Mouse (Mus musculus): ENCODE results near the gene Zbtb20.

The Zbtb20 gene

DNA sequence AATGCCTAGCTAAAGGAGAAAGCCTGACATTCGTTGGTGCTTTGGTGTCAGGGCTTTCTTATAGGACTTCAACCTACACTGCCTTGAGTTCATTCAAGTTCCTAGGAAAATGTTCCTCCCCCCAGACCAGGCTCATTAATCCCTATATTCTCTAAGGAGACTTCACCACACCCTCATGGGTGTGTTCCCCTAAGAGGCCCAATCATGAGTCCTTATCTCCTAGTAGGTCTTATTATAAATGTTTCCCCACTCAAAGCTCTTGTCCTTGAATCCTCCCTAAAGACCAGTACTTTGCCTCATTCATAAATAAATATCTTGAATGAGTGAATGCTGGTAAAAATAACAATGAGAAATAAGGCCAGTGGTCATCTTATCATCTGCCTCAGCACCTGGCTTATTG, 772.0 kb downstream of the Zbtb20 start:
- no peak for DNase-seq (ENCODE audit: low spot score in 2 of 2)

DNA sequence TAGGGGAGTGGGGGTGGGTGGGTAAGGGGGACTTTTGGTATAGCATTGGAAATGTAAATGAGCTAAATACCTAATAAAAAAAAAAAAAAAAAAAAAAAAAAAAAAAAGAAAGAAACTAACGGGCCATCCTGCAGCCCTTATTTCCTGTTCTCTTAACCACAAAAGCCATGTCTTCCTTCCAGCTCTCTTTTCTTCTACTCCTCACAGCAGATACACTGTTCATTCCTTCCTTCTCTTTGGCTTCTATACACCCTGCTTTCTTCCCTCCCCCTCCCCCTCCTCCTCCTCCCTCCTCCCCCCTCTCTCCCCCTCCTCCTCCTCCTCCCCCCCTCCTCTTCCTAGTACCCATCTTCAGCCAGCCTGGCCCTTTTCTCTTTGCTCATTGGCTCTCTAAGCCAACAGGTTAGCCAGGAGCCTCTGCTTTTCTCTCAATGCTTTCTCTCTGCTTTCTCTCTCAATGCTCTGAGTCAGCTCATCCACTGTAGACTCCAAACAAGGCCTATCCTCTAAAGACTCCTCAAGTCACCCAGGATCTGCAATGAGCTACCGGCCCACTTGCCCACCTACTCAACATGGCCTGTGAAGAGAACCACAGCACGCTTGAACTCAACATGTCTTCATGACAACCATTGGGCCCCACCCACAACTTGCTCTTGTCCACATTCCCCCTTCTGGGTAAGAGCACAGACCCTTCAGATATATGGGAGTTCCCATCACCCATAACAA, 774.8 kb downstream of the Zbtb20 start:
- no peak for DNase-seq (ENCODE audit: low spot score in 2 of 2)

DNA sequence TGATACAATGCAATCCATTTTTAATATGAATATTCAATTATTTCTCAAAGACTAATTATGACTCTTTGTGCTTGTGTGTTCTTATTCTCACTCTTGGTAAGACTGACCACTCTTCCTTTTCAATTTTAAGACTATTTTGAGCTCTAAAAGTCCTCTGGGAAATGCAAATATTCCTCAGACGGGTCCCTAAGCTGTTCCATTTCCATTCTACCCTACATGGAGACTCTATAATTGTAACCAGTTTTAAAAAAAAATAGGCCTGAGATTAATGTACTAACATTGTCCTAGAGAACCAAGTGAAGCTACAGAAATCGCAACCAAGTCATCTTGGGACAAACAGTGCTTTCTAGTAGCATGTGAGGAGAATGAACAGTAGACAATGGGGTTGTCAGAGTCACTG, 777.6 kb downstream of the Zbtb20 start:
- no peak for DNase-seq (ENCODE audit: low spot score in 2 of 2)

DNA sequence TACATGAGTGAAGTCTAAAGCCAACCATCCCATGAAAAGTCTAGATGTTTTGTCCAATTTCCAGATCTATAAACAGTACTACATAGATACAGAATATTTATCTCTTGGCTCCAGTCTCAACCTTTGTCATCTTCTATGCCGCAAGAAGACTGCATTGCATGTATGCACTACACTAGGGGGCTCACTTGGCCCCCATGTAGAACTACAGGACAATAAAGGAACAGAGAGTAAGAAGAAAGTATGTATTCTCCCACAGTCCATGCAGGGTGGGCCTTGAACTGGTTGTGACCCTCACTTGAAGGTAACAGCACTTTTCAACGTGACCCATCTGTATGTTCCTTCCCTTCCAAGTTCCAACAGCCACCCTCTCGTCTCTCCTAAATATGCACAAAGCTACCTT, 778.6 kb downstream of the Zbtb20 start:
- DNase-seq (ENCODE audit: low spot score in 2 of 2), result no peak

DNA sequence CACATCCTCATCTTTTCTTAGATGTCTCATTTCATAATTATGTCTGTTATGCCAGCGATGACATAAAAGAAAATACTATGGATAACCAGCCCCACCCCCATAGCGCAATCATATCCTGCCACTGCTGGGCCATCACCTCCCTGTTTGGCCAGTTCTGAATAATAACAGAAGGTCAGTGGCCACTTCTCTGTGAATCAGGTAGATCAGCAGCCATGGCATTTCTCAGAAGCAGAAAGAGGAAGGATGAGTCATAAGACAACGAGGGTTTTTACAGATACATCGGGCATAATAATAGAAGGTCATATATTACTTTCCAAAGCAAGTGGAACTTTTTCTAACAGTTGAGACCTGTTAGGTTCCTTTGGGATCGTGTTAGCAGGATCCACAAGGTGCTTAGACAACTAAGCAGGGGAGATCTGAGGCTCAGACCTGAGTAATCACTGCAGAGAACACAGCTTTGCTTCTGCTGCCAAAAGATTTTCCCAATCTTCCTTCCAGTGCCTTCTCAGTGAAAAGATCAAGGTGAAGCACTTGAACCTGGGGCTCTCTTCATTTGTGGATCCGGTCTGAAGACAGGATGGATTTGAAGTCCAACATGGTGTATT, 779.6 kb downstream of the Zbtb20 start:
- no peak for DNase-seq (ENCODE audit: low spot score in 2 of 2)

DNA sequence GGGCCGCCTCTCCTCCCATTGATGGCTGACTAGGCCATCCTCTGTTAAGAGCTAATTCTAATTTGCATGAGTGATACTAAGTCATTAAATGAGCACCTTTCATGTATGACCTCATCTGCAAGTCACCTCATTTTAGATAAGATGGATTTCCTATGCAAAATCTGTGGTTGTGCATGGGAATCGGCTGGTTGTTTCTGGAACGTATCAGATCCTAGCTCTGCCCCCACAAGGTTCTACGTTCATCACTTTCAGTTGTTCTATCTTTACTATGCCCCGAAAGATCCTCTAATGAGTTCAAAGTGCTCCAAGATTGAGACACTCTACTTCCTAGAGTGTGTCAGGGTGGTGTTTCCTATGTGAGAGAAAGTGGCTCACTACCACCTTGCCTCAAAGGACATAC, 785.9 kb downstream of the Zbtb20 start:
- DNase-seq (ENCODE audit: low spot score in 2 of 2), result no peak

DNA sequence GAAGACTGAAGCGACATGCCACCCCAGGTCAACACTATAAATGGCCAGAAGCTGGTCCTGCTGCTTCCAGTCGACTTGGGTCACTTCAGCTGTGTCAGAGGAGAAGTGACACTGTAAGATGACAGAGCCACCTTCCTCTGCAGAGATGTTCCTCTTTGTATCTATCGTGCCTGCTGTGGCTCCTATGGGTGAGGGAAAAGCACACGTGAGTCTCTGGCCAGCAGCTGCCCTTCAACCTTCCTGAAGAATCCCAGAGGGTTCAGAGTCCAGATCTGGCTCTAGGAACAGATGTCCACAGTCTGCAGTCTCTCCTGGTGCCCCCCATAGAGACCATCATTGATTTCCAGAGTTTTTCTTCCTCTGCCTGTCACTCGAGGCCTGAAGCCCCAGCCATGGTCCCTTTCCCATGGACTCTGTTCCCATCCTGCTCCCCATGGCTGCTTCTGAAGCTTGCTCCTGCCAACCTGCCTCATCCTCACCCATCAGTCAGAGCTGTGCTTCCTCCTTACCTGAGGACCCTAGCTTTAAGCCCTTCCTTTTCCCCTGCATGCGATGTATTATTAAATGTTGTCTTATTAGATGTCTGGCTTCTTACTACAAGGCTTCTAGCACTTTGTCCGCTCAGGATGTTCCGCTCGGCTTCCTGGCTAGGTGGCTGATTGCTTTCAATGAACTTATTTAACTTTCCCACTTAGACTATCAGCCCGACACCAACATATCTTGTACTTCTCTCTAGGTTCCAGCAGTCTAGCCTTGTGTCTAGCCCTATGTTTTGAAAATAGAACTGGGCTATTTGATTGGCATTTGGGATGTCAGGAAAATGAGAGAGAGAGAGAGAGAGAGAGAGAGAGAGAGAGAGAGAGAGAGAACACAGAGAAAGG, 786.7 kb downstream of the Zbtb20 start:
- DNase-seq (ENCODE audit: low spot score in 2 of 2), result no peak

DNA sequence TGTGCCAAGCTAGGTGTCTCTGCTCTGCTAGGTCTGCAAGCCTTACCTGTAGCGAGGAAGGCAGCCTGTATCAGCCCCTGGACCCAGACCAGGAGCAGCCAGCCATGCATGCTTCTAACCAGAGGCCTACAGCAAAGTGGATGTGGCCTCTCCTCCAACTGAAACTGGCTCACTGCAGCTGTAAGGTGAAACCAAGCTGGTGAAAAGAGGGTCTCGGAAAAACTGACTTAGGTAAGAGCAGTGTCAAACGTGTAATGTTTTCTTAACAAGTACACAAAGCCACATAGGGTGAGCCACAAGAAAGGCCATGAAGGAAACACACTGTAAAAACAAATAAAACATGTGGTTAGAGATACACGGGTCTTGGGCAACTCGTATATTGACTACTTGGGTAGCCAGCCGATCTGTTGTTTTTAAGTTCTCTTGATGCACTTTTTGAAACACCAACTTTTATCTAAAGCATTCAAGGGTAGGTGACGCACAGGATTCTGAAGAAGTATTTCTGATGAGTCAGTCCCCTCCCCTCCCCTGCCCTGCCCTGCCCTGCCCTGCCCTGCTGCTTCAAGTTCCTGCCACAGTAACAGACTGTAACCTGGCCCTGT, 788.4 kb downstream of the Zbtb20 start, which contains the start of gene Tigit:
TSS of gene Tigit (minus strand) at position 169 of the 602 bp plus-strand sequence.
- no peak for DNase-seq (ENCODE audit: low spot score in 2 of 2)

DNA sequence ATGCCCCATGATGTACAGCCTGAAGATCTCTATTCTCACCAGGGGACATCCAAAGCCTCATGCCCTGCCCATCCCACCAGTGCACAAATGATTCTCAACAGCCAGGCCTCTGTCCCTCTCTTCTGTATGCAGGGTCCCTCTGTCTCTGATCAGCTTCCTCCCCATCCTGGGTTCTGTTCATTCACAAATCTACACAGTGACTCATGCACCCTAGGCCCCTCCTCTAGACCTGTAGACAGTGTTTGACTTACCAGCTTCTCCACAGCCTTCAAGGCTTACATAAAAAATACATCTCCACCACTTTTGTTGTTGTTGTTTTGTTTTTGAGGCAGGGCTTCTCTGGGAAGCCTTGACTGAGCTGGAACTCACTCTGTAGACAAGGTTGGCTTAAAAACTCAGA, 789.2 kb downstream of the Zbtb20 start:
- no peak for DNase-seq (ENCODE audit: low spot score in 2 of 2)

DNA sequence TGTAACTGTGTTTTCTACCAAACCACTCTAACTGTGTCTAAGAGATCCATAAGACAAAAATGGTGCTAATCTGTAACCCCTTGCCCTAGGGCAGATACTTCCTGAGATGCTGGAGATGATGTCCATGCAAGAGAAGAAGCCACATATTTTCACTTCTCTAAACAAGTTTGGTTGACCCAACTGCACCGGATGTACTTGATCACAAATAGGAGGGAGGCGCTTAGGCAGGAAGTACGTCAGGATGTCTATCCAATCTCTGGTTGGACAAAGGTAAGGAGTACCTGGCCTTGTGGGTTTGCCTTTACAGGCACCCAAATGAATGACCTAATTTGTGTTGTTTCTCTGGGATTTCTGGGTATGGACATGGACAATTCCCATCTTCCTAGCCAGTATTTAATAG, 792.6 kb downstream of the Zbtb20 start:
- no peak for DNase-seq (ENCODE audit: low spot score in 2 of 2)

DNA sequence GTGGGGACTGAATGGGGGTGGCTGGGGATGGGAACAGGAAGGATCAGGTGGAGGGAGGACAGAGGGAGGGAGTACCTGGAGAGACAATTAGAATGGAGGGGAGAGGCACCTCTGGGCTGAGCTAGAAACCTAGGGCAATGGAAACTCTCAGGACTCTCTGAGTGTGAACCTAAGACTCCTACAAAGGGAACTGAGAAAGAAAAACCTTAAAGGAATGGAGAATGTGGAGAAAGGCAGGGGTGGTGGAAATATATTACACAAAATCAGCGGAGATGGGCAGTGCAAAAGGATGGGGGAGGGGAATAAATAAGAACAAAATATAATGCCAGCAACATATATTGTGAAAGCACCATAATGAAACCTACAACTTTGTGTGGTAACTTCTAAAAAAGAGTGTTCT, 796.3 kb downstream of the Zbtb20 start:
- no peak for DNase-seq (ENCODE audit: low spot score in 2 of 2)

DNA sequence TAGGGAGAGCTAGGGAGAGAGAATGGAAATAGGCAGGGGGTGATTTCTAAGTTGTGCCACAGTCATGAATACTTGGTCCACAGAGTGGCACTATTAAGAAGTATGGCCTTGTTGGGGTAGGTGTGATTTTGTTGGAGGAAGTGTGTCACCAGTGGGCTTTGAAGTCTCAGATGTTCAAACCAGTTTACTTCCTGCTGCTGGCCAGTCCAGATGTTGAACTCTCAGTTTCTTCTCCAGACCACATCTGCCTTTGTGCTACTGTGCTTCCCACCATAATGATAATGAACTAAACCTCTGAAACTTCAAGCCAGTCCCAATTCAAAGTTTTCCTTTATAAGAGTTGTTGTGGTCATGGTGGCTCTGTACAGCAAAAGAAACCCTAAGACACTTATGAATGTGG, 797.0 kb downstream of the Zbtb20 start:
- no peak for DNase-seq (ENCODE audit: low spot score in 2 of 2)

DNA sequence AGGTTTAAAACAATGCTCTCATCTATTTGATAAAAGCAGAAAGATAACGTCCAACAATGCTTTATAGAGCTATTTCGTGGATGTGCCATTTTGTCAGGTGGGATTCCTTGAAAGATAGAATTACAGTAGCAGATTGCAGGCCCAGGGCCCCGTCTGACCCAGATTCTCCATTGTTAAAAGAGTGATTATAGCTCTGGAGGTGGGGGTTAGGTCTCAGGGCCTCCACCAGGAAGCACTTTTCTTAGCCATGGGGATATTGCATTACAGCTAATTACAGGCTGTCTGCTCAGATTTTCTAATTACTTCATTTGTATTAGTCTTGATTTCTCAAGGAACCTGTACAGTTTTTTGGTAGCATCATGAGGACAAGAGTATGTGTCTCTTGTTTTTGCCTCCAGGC, 798.7 kb downstream of the Zbtb20 start:
- DNase-seq (ENCODE audit: low spot score in 2 of 2), result no peak

DNA sequence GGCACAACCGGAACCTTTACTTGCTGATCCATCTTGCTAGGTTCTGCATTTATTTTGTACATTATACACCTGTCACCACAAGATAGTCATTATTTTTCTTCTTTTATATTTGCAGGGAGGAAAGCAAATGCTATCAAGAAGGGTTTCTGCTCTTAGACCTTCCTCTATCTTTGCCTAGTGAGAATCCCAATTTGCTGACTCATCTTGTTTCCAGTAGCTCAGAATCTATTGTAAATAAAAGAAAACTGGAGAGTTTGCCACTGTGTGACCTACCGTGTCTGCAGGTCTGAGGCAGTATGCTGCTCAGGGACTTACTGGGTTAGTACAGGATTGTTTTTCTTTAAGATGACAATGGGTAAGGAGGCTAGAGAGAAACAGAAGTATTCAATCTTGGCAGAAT, 812.3 kb downstream of the Zbtb20 start:
- no peak for DNase-seq (ENCODE audit: low spot score in 2 of 2)

DNA sequence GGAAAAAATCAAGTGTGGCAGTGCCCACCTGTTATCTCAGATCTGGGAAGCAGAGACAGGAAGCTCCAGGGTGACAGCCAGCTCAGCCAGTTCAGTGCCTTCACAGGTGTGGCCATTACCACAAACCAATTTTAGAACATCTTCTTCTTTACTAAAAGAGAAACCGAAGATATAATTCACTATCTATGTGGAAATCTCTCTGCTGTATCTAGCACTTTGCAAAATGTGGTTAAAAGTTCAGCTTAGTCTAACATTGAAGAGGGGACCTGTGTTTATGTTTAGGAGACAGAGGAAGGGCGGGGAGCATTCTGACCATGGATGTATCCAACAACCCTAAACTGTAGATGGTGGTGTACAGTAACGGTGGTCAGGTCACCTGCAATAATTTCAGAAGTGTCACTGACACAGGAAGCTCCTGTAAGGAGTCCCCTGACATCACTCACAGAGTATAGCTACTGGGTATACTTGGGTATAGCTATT, 814.6 kb downstream of the Zbtb20 start:
- no peak for DNase-seq (ENCODE audit: low spot score in 2 of 2)

DNA sequence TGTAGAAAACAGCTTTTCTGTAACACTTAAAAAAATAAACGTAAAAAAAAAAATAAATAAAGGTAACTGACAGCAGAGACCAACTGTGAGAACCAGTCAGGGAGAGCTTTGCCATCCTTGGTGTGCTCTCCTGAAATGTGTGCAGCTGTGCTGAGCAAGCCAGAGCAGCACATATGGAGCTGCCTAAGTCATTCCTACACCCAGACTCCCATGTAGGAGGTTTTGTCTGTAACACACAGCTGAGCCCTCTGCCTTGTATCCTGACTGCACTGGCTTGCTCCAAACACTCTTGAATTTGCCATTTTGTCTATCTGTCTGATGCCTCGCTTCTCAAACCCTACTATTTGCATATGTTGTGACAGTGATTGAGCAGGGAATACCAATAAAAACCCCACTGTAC, 815.2 kb downstream of the Zbtb20 start:
- DNase-seq (ENCODE audit: low spot score in 2 of 2), result no peak

DNA sequence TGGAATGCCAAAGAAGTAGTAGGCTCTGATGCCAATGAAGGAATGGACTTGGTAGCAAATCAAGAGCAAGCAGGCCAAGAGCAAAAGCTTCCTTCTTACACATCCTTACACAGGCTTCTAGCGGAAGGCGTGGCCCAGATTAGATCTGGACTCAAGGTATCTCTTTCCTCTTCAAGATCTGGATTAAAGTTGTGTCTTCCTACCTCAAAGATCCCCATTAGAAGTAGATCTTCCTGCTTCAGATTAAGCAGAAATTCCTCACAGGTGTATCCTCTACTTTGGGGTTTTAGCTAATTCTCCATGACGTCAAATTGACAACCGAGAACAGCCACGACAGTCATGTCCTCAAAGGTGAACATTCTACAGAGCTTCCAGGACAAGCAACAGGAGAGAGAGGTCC, 816.1 kb downstream of the Zbtb20 start:
- DNase-seq (ENCODE audit: low spot score in 2 of 2), result no peak
